Mouse (Mus musculus) kidney, embryonic 14.5 days (tissue): Measurements from ENCODE around the gene Galnt17. TPM values are rescaled to one million over a fixed set of nuclear protein-coding genes. Genes with fewer than 3 reads are reported as not detected.

ENCODE experiments used
- ATAC-seq: fragments of 200-750 bp; cut with Nextera tagmentation; 2 replicates; pipeline ENCODE4 v1.8.0; 2017; ENCODE audit warnings: moderate number of reproducible peaks, mild to moderate bottlenecking, moderate TSS enrichment, moderate library complexity; ENCODE audit not compliant: low FRiP score, low TSS enrichment
- H3K27ac ChIP-seq: fragments of 300-500 bp; sonication (generic); 2 replicates; pipeline ENCODE4 v1.5.1; 2014; ENCODE audit warnings: low read depth, mild to moderate bottlenecking, low read length, moderate library complexity, mixed read lengths
- H3K27me3 ChIP-seq: fragments of 300-500 bp; sonication (generic); 2 replicates; pipeline ENCODE4 v1.6.1; 2014; ENCODE audit warnings: mild to moderate bottlenecking, low read length; ENCODE audit not compliant: control insufficient read depth, insufficient read depth
- H3K36me3 ChIP-seq: fragments of 300-500 bp; sonication (generic); 2 replicates; pipeline ENCODE4 v1.6.1; 2014; ENCODE audit warnings: low read length, mixed read lengths; ENCODE audit not compliant: control insufficient read depth, insufficient read depth
- H3K4me1 ChIP-seq: fragments of 300-500 bp; sonication (generic); 2 replicates; pipeline ENCODE4 v1.6.1; 2014; ENCODE audit warnings: low read length, mixed read lengths; ENCODE audit not compliant: control insufficient read depth, insufficient read depth
- H3K4me2 ChIP-seq: fragments of 300-500 bp; sonication (generic); replicated peaks from 2 replicates; pipeline ENCODE4 v1.6.1; 2014; ENCODE audit warnings: low read depth, mild to moderate bottlenecking, low read length
- H3K4me3 ChIP-seq: fragments of 300-500 bp; sonication (generic); 2 replicates; pipeline ENCODE4 v1.5.1; 2014; ENCODE audit warnings: mild to moderate bottlenecking, low read length
- H3K9ac ChIP-seq: fragments of 300-500 bp; sonication (generic); 2 replicates; pipeline ENCODE4 v1.6.1; 2014; ENCODE audit warnings: low read depth, mild to moderate bottlenecking, low read length, moderate library complexity
- H3K9me3 ChIP-seq: fragments of 300-500 bp; sonication (generic); 2 replicates; pipeline ENCODE4 v1.6.1; 2016; ENCODE audit warnings: low read length; ENCODE audit not compliant: control insufficient read depth
- WGBS: fragments of 180-500 bp; shearing (Covaris S2); extraction: QIAGEN DNeasy Blood & Tissue Kit; methylation state at CpG from one replicate; pipeline ENCODE4 v1.1.7; 2014; 5-methylcytosine and 5-hydroxymethylcytosine counted together
- polyA plus RNA-seq: library from polyadenylated mRNA; unstranded; fragments of >200 nt; fragmentation: Nextera tagmentation; extraction: Ambion mirVana; gene quantifications from 2 replicates; pipeline ENCODE4 v1.2.1, GENCODE M21; 2014

Gene Galnt17
- polyA plus RNA-seq, 1 experiment from 2014 or later, result 2.3 TPM

GRCm38 (mm10) chr5:131013816-131014215 is 294.5 kb downstream of the Galnt17 start:
- Histone ChIP-seq H3K4me2 (no peak overlapping the region), H3K27me3 (no peaks in the 10 kb centered on the region), H3K27ac (no peak overlapping the region), H3K9me3 (no peaks in the 10 kb centered on the region), H3K4me1 (no peaks in the 10 kb centered on the region), H3K4me3 (no peak overlapping the region), H3K9ac (no peak overlapping the region), H3K36me3 (no peaks in the 10 kb centered on the region)
- ATAC-seq, result no peak
- 68% methylated on average over 7 of the region's 7 CpGs for WGBS

DNA sequence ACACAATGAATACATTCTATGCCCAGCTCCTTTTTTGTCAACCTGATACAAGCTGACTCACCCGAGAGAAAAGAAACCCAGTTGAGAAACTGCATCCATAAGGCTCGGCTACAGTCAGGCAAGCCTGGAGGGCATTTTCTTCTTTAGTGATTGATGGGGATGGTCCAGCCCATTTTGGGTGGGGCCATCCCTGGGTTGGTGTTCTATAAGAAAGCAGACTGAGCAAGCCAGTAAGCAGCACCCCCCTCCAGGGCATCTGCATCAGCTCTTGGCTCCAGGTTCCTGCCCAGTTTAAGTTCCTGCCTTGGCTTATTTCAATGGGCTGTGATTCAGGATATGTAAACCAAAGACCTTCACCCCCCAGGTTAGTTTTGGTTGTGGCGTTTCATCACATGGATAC is 295.2 kb downstream of the Galnt17 start:
- Histone ChIP-seq H3K27me3 (no peaks in the 10 kb centered on the region), H3K9ac (no peak overlapping the region), H3K4me1 (no peaks in the 10 kb centered on the region), H3K36me3 (no peaks in the 10 kb centered on the region), H3K9me3 (no peaks in the 10 kb centered on the region), H3K4me2 (no peak overlapping the region), H3K4me3 (no peak overlapping the region), H3K27ac (no peak overlapping the region)
- WGBS, result 74% methylated on average over 3 of the region's 3 CpGs
- no peak for ATAC-seq

GRCm38 (mm10) chr5:131009510-131009909 is 298.8 kb downstream of the Galnt17 start:
- WGBS, result 66% methylated on average over 6 of the region's 6 CpGs
- Histone ChIP-seq H3K36me3 (no peaks in the 10 kb centered on the region), H3K4me1 (no peaks in the 10 kb centered on the region), H3K4me2 (no peak overlapping the region), H3K27me3 (no peaks in the 10 kb centered on the region), H3K4me3 (no peak overlapping the region), H3K27ac (no peak overlapping the region), H3K9ac (no peak overlapping the region), H3K9me3 (no peaks in the 10 kb centered on the region; the same call in 1 of the 2 replicates)
- no peak for ATAC-seq

DNA sequence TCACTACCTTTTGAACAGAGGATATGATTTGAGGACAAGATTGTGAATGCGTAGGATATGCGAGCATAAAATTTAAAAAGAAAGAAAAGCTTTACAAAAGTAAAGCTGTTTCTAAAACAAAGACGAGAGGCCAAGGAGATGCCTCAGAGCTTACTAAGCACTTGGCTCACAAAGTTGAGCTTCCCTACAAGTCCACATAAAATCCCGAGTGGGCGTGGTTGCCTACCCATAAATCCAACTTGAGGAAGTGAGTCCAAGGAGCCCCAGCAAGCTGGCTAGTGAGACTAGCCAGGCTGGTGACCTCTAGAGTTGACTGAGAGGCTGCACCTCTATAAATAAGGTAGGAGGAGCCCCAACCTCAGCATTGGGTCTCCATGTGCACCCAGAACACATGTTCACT is 299.8 kb downstream of the Galnt17 start:
- no peak for ATAC-seq

DNA sequence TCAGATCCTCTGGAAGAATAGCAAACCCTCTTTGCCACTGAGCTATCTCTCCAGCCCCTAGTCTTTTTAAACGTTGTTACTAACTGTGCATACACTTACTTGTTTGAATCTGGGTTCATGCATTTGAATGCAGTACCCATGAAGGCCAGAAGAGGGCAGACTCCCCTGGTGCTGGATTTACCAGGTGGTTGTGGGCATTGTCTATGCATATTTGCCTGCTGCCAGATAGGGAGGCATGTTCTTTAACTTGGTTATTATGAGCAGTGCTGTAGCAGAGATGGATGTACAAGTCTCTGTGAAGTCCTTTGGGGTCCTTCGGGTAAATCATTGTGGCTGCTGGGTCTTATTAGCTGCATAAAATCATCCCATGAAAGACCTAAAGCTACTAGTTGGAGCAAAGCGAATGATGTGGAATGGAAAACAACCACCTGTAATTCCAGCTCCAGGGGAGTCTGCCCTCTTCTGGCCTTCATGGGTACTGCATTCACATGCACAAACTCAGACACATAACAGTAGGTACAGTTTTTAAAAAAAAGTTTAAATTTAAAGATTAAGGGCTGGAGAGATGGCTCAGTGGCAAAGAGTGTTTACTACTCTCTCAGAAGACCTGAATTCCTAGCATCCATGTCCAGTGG is 300.3 kb downstream of the Galnt17 start:
- Histone ChIP-seq H3K4me2 (no peak overlapping the region), H3K9ac (no peak overlapping the region), H3K36me3 (no peaks in the 10 kb centered on the region), H3K27me3 (no peaks in the 10 kb centered on the region), H3K4me1 (no peaks in the 10 kb centered on the region), H3K4me3 (no peak overlapping the region), H3K27ac (no peak overlapping the region), H3K9me3 (no peaks in the 10 kb centered on the region; the same call in 1 of the 2 replicates)
- no peak for ATAC-seq
- 83% methylated on average over 3 of the region's 3 CpGs for WGBS

More for the DNA sequence above, 299.8 kb downstream of the Galnt17 start:
- H3K9ac ChIP-seq, result no peak overlapping the region
- no peaks in the 10 kb centered on the region for H3K27me3 ChIP-seq
- no peaks in the 10 kb centered on the region for H3K36me3 ChIP-seq
- H3K4me2 ChIP-seq, result no peak overlapping the region
- no peaks in the 10 kb centered on the region; the same call in 1 of the 2 replicates for H3K9me3 ChIP-seq
- no peak overlapping the region for H3K27ac ChIP-seq
- WGBS, result 81% methylated on average over 5 of the region's 5 CpGs
- H3K4me1 ChIP-seq, result no peaks in the 10 kb centered on the region
- no peak overlapping the region for H3K4me3 ChIP-seq

DNA sequence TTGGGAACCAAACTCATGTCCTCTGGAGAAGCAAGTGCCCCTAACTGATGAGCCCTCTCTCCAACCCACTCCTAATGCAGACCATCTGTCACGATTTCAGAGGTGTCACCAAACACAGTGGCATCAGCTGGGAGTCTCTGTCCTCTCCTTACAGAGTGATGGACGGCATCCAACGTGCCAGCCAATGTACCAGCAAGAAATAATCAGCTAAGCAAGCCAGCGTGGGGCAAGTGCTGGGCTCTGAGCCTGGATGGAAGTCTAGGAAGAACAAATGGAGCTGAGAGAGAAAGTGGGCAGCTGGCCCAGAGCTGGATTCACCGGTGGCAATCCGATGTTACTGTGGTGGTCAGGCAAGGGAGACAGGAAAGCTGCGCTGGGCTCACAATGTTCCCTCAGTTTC is 301.1 kb downstream of the Galnt17 start:
- Histone ChIP-seq H3K9ac (no peak overlapping the region), H3K27me3 (no peaks in the 10 kb centered on the region), H3K4me3 (no peak overlapping the region), H3K36me3 (no peaks in the 10 kb centered on the region), H3K4me1 (no peaks in the 10 kb centered on the region), H3K4me2 (no peak overlapping the region), H3K9me3 (no peaks in the 10 kb centered on the region; the same call in 1 of the 2 replicates), H3K27ac (no peak overlapping the region)
- no peak for ATAC-seq
- WGBS, result 87% methylated on average over 7 of the region's 7 CpGs

GRCm38 (mm10) chr5:131006524-131006923 is 301.8 kb downstream of the Galnt17 start:
- Histone ChIP-seq H3K9me3 (no peaks in the 10 kb centered on the region; the same call in 1 of the 2 replicates), H3K4me1 (no peaks in the 10 kb centered on the region), H3K9ac (no peak overlapping the region), H3K27me3 (no peaks in the 10 kb centered on the region), H3K4me2 (no peak overlapping the region), H3K36me3 (no peaks in the 10 kb centered on the region), H3K27ac (no peak overlapping the region), H3K4me3 (no peak overlapping the region)
- WGBS, result 93% methylated on average over 3 of the region's 3 CpGs
- ATAC-seq, result no peak

DNA sequence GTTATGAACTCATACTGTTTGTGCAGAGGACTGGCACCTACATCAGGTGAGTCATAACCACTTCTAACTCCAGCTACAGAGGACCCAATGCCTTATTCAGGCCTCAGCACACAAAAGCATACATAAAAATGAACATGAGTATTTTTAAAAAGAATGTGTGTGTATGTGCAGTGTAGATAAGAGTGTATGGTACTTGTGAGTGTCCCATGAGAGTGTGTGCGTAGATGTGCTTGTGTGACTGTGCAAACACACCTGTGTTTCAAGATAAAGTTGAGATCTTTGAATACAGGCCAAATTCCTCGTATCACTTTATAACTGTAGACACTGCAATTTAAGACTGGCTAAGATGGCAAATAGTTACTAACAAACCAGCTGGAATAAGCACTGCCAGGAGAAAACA is 307.7 kb downstream of the Galnt17 start:
- Histone ChIP-seq H3K9me3 (no peaks in the 10 kb centered on the region; the same call in 1 of the 2 replicates), H3K9ac (no peak overlapping the region), H3K4me1 (no peaks in the 10 kb centered on the region), H3K4me2 (no peak overlapping the region), H3K27ac (no peak overlapping the region), H3K36me3 (no peaks in the 10 kb centered on the region), H3K4me3 (no peak overlapping the region), H3K27me3 (no peaks in the 10 kb centered on the region)
- 88% methylated on average over 2 of the region's 2 CpGs for WGBS
- no peak for ATAC-seq

GRCm38 (mm10) chr5:130979321-130979720 is 329.0 kb downstream of the Galnt17 start:
- WGBS, result 91% methylated on average over 8 of the region's 8 CpGs
- Histone ChIP-seq H3K9ac (no peak overlapping the region), H3K27ac (no peak overlapping the region), H3K27me3 (no peaks in the 10 kb centered on the region), H3K36me3 (no peaks in the 10 kb centered on the region), H3K4me3 (no peak overlapping the region), H3K4me1 (no peaks in the 10 kb centered on the region), H3K9me3 (no peaks in the 10 kb centered on the region), H3K4me2 (no peak overlapping the region)
- no peak for ATAC-seq
